Mouse (Mus musculus) small intestine, adult 2 months (tissue): ENCODE results near the gene Wdfy1. TPM values are rescaled to one million over a fixed set of nuclear protein-coding genes. Genes with fewer than 3 reads are reported as not detected.

Source experiments
- H3K27ac ChIP-seq: fragments of 200-500 bp; 2 replicates; pipeline ENCODE4 v1.5.1; 2012; ENCODE audit warnings: low read depth, low read length, control low read depth, inconsistent platforms; ENCODE audit not compliant: insufficient read depth
- H3K27me3 ChIP-seq: fragments of 200-500 bp; 2 replicates; pipeline ENCODE4 v1.6.1; 2012; ENCODE audit warnings: mild to moderate bottlenecking, moderate library complexity, low read length, inconsistent platforms; ENCODE audit not compliant: control insufficient read depth, insufficient read depth
- H3K36me3 ChIP-seq: fragments of 200-500 bp; 2 replicates; pipeline ENCODE4 v1.6.1; 2012; ENCODE audit warnings: mild to moderate bottlenecking, low read length, control low read depth, inconsistent platforms; ENCODE audit not compliant: control insufficient read depth, insufficient read depth
- H3K4me1 ChIP-seq: fragments of 200-500 bp; 2 replicates; pipeline ENCODE4 v1.6.1; 2012; ENCODE audit warnings: low read length, inconsistent platforms, mixed read lengths; ENCODE audit not compliant: control insufficient read depth, insufficient read depth, insufficient read length
- H3K4me3 ChIP-seq: fragments of 200-500 bp; 2 replicates; pipeline ENCODE4 v1.5.1; 2012; ENCODE audit warnings: low read depth, mild to moderate bottlenecking, control low read depth, inconsistent platforms, low read length, moderate library complexity
- CTCF ChIP-seq: fragments of 200-500 bp; IDR thresholded peaks from 2 replicates; pipeline ENCODE4 v1.5.1; 2012; ENCODE audit warnings: low read depth, mild to moderate bottlenecking, control low read depth, inconsistent platforms, low read length, moderate library complexity, mixed read lengths; ENCODE audit not compliant: insufficient replicate concordance, insufficient read length; ENCODE audit errors: extremely low read depth
- POLR2A ChIP-seq: fragments of 200-500 bp; IDR thresholded peaks from 2 replicates; pipeline ENCODE4 v1.6.1; 2012; ENCODE audit warnings: low read depth, mild to moderate bottlenecking, control low read depth, inconsistent platforms, low read length, moderate library complexity
- WGBS: fragments of 180-500 bp; shearing (Covaris S2); methylation state at CpG from one replicate; pipeline ENCODE4 v1.1.7; 2018; 5-methylcytosine and 5-hydroxymethylcytosine counted together
- polyA plus RNA-seq: library from polyadenylated mRNA; depleted of rRNA; stranded (reverse); fragments of >200 nt; gene quantifications from 2 replicates; pipeline ENCODE4 v1.2.3, GENCODE M21; 2012

Wdfy1 gene
- polyA plus RNA-seq, 1 experiment, result 68.7 TPM

GRCm38 (mm10) chr1:79741002-79741401 lies 34.9 kb downstream of the Wdfy1 start:
- Histone ChIP-seq H3K27ac (no peak overlapping the region), H3K4me1 (peaks cover 4% of the 10 kb centered on the region; the same call in 1 of the 2 replicates), H3K27me3 (no peaks in the 10 kb centered on the region), H3K4me3 (no peak overlapping the region), H3K36me3 (peaks cover 18% of the 10 kb centered on the region)
- WGBS, result 71% methylated on average over 4 of the region's 4 CpGs
- TF ChIP-seq CTCF (no peak), POLR2A (no peak)

- peaks cover 4% of the 10 kb centered on the region; the same call in 1 of the 2 replicates for H3K4me1 ChIP-seq
- WGBS, result 95% methylated on average over 2 of the region's 2 CpGs
- TF ChIP-seq POLR2A (no peak), CTCF (no peak)
- H3K27ac ChIP-seq, result no peak overlapping the region
- peaks cover 18% of the 10 kb centered on the region for H3K36me3 ChIP-seq
- H3K27me3 ChIP-seq, result no peaks in the 10 kb centered on the region
- H3K4me3 ChIP-seq, result no peak overlapping the region
Observed at GRCm38 (mm10) chr1:79739726-79740125, 36.2 kb downstream of the Wdfy1 start.

- WGBS, result 72% methylated on average over 3 of the region's 3 CpGs
- H3K27me3 ChIP-seq, result no peaks in the 10 kb centered on the region
- H3K4me1 ChIP-seq, result peaks cover 4% of the 10 kb centered on the region; the same call in 1 of the 2 replicates
- no peak overlapping the region for H3K27ac ChIP-seq
- TF ChIP-seq POLR2A (no peak), CTCF (no peak)
- no peak overlapping the region for H3K4me3 ChIP-seq
- peaks cover 24% of the 10 kb centered on the region for H3K36me3 ChIP-seq
Observed at GRCm38 (mm10) chr1:79736408-79736807, 39.5 kb downstream of the Wdfy1 start.

- peaks cover 23% of the 10 kb centered on the region for H3K36me3 ChIP-seq
- H3K4me1 ChIP-seq, result no peaks in the 10 kb centered on the region
- WGBS, result 77% methylated on average over 5 of the region's 5 CpGs
- H3K4me3 ChIP-seq, result no peak overlapping the region
- no peak overlapping the region for H3K27ac ChIP-seq
- TF ChIP-seq CTCF (no peak), POLR2A (no peak)
- H3K27me3 ChIP-seq, result no peaks in the 10 kb centered on the region
Observed at GRCm38 (mm10) chr1:79734794-79735193, 41.1 kb downstream of the Wdfy1 start.

- H3K36me3 ChIP-seq, result peaks cover 23% of the 10 kb centered on the region
- no peak overlapping the region for H3K27ac ChIP-seq
- TF ChIP-seq POLR2A, result no peak
- TF ChIP-seq CTCF, result no peak
- 84% methylated on average over 13 of the region's 13 CpGs for WGBS
- H3K4me1 ChIP-seq, result no peaks in the 10 kb centered on the region; the same call in 1 of the 2 replicates
- no peak overlapping the region for H3K4me3 ChIP-seq
- H3K27me3 ChIP-seq, result no peaks in the 10 kb centered on the region
Observed at GRCm38 (mm10) chr1:79714152-79714923, 61.6 kb downstream of the Wdfy1 start.

GRCm38 (mm10) chr1:79713081-79713480 lies 62.9 kb downstream of the Wdfy1 start:
- Histone ChIP-seq H3K36me3 (peaks cover 23% of the 10 kb centered on the region), H3K4me3 (no peak overlapping the region), H3K4me1 (no peaks in the 10 kb centered on the region; the same call in 1 of the 2 replicates), H3K27me3 (no peaks in the 10 kb centered on the region), H3K27ac (no peak overlapping the region)
- WGBS, result 92% methylated on average over 5 of the region's 5 CpGs
- TF ChIP-seq POLR2A (no peak), CTCF (no peak)

GRCm38 (mm10) chr1:79711147-79712126 lies 64.5 kb downstream of the Wdfy1 start:
- H3K4me3 ChIP-seq, result peak overlapping the region; percentile 20; the same call in 1 of the 2 replicates
- H3K27me3 ChIP-seq, result no peaks in the 10 kb centered on the region
- TF ChIP-seq CTCF (no peak), POLR2A (no peak)
- no peaks in the 10 kb centered on the region; the same call in 1 of the 2 replicates for H3K4me1 ChIP-seq
- 70% methylated on average over 18 of the region's 18 CpGs for WGBS
- H3K27ac ChIP-seq, result no peak overlapping the region
- peaks cover 32% of the 10 kb centered on the region for H3K36me3 ChIP-seq
